Mouse (Mus musculus): ENCODE results near the gene Sardh. TPM values are rescaled to one million over a fixed set of nuclear protein-coding genes. Genes with fewer than 3 reads are reported as not detected.

Sardh gene
- total RNA-seq, 2 experiments from 2014 or later: 15.3 to 15.6 TPM

DNA sequence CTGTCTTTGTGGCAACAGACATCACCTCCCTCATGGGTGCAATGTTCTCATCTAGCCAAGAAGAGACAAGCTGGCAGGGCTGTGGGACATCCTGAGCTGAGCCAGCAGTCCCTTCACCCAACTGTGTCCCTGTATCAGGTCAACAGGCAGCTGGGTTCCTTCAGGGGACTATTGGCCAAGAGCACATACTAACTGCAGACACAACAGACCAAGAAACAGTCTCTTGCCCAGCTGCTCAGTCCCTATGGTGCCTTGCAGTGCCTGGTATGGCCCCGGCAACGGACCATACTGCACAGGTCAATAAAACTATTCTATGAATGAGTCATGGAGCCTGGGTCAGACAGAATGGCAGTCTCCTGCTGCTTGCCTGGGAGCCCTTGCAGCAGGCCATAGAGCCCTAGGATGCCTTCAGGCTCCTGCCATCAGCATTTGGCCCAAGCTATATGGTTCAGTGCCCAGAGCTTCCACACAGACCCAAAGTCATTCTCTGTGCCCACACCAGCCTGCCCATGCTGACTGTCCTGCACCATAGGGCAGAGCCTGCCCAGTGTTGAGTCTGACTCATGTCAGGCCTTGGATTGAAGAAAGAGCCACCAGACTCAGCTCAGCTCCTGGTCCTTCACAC is 18.5 kb downstream of the Sardh start:
- intact Hi-C loops (cut with DNase I): loop anchor here (5.0 to 10.0 kb wide), 2 partner anchors 52 to 295 kb away; partner anchors contain the start of genes Stkld1 and Surf4
- DNase-seq: no peak

DNA sequence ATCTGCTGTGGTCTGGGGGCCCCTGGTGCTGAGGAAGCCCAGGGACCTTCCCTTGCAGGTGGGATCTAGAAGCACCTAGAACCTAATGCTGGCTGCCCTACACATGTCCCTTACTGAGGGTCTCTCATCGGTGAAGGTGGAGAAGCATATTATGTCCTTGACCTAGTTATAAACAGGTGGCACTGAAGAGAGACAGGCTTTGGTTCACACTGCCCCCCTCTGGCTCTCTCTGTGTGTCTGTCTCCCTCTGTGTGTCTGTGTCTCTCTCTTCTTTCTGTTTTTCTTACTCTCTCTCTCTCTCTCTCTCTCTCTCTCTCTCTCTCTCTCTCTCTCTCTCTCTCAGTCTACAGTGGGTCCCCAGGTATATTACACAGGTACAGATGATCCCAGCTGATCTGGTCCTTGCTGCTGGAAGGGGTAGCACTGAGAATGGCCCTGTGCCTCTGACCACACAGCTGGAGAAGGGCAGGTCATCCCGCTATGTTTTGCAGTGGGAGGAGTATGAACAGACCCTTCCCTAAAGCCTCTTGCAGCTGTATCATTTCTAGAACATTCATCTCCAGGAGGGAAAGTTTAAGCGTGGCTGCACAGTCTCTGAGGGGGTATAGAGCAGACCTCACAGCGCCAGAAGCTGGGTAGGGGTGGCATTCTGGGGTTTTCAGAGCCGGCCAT is 19.2 kb downstream of the Sardh start:
- no peak for DNase-seq
- intact Hi-C loops (cut with DNase I): loop anchor here (5.0 kb wide), 1 partner anchor 52 kb away; no protein-coding TSS in a partner anchor

DNA sequence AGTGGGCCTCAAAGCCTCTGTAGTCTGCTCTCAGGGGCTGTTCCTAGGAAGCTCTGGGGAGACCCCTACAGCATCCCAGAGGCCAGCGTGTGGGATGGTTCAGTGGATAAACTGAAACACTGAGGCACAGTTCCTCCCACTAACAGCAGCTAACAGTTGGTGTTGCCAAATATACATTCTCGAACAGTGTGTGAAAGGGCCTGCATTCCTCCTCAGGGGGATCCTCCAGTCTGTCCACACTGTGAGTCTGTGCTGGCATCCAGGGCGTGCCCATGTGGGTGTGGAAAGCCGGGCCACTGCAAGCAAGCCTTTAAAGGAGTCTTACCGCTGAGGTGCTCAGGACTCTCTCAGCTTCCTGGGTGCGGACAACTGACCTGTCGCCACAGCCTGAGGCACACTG is 21.6 kb downstream of the Sardh start:
- no peak for DNase-seq
- intact Hi-C loops (cut with DNase I): loop anchor here (5.0 kb wide), 1 partner anchor 49 kb away; no protein-coding TSS in a partner anchor

DNA sequence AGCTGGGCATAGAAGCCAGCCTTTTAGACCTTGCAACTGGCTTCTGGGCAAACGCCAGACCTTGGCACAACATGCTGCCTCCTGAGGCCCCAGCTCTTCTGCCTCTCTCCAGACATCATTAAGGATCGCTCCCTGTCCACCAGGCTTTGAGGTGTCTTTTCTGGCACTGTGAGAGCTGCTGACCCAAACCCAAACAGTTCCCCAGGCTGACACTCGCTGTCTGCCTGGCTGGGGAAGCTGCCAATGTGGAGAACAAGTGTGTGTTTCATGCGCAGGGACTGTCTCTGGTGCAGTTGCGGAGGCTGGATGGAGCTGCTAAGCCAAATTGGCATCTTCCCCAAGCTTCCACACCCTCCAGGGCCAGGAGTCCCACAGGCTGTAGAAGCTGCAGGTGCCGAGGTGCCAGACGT is 25.1 kb downstream of the Sardh start:
- intact Hi-C loops (cut with DNase I): no loop called here
- no peak for DNase-seq

DNA sequence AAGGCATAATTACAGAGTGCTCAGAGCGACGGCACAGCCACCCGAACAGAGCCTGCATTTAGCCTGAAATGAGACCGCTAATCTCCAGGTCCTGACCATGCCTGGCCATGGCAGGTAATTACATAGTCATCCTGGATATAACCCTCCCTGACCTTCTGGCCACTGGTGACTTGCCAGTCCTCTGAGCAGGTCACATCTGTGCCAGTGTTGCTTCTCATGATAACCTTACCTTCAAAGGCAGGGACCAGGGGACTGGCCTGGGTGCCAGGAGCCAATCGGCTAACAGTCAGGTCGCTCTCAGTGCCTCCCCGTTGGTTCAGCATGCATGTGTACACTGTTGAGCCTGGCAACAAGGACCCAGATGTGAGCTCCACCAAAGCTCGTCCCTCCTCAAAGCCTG is 29.6 kb downstream of the Sardh start:
- intact Hi-C loops (cut with DNase I): no loop called here
- peak in 1 of 2 experiments; percentile 18 for DNase-seq

DNA sequence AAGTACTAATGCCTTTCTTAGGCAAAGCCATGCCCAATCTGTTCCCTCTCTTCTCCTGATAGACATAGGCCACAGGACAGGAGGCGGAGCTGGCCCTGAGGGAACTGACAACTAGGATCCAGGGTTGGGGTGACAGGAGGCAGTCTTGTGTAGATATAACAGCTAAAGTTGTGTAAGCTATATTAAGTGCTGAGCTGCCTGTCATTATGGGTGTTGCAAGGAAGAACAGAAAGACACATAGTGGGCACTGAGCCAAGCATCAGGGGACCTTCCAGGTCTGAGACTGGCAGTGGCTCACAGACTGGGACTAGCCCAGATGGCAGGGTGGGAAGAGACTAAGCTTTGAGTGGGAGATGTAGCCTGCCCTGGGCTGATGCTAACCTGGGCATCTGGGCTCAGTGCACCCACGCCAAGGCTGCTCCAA is 30.0 kb downstream of the Sardh start:
- intact Hi-C loops (cut with DNase I): no loop called here
- DNase-seq: peak in 1 of 2 experiments; percentile 48

DNA sequence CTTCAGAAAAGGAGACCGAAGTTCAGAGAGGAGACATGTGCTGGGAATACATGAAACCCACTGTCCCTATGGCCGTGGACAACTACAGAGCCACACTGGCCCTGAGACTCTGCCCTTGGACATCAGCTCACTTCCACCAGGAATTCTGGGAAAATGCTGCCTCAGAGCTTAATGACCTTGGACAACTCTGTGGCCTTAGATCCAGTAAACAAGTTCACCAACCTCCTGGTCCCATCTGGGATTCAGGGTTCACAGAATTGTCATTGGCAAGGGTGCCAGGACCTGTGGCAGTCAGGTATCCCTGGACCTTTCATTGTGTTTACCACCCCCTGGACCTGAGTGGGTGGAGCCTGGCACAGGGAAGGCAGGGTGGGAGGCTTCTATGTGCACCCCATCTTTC is 32.6 kb downstream of the Sardh start:
- intact Hi-C loops (cut with DNase I): no loop called here
- DNase-seq: no peak

DNA sequence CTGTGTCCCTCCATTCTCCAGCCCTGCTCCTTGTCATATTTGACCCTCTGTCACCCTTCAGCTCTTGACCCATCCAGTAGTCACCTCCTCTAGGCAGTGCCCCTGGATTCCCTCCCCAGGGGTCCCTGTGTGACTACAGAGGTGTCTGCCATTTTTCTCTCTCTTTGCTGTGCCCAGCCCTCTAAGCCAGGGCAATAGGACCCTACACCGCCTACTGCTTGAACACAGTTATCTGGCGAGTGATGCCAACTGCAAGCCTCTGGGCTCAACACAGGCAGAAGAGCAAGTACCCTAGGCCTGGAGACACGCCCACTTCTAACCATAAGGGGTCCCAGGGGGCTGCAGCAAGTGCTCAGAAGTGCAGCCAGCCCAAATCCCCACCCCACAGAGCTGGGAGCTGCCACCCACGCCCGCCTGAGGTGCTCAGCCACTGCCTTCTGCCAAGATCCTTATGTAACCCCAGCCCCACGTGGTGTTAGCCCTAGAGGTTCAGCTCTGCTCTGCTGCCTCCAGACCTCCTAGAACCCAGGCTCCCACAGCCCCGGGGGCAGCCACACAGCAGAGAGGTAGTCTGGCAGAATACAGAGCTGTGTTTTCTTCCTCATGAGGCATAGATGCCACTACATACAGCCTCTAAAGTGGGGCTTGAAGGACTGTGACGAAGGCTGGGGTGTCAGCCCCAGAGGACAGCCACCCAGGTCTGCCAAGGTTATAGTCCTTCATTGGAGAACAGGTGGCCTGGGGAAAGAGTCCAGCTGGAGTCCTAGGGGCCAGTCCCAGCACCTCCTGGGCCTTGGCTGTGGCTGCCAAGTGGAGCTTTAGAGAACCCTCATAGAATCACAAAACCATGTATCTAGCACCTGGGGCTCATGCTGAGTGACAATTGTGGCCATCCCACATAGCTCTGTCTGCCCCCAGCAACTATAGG is 35.9 kb downstream of the Sardh start:
- DNase-seq: peak; percentile 49 to 50
- intact Hi-C loops (cut with DNase I): no loop called here

DNA sequence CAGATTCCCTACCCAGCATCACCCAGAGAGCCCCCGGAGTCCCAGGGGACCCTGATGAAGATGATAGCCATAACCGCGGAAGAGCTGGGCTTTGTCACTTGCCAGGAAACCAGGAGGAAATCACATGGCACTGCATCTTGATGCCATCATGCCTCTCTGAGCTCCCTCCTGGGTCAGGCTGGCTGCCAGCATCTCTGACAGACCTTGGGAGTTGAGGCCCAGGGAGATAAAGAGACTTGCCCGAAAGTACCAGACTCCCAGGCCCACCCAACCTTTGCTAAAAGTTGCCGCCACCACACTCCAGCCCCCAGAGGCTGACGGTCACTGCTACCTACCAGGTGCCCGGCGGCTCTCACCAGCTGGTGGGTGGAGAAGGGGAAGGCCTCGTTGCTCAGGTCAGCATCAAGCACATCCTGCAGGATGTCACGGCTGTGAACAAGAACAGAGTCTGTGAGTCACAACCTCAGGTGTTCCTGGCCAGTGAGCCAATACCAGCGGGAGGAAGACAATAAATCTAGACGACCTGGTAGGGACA is 37.4 kb downstream of the Sardh start:
- DNase-seq: no peak
- intact Hi-C loops (cut with DNase I): no loop called here

DNA sequence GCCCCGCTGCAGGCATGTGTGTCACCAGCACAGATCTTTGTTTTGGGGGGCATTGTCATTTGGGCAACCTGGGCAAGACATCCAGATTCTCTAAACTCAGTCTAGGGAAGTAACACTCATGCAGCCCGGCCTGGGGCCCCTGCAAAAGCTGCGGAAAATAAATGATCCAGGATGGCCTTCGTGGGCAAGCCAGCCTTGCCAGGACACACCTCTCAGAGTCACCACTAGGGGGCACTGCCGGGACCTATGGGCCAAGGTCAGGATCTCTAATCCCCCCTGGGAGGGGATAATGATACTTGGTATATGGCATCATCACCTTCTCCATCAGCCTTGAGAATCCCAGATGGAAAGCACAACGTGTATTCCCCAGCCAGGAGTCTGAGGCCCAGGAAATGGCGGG is 37.9 kb downstream of the Sardh start:
- peak; percentile 72 to 81 for DNase-seq
- intact Hi-C loops (cut with DNase I): no loop called here

DNA sequence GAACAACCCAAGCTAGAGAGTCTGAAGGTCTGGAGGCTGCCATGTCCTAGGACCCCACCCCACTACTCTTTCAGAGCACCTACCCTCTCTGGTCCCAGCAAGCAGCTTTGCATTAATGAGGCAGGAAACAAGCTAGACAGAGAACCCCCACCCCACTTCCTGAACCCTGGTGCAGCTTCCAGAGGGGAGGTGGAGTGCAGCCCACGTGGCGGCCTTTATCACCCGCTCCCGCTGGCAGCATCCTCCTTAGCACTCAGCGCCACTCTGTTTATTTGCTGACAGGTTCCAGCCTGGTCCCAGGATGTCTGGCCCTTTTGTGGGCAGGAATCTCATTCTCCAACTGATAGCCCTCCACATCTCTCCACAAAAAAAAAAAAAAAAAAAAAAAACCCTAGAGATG is 38.3 kb downstream of the Sardh start:
- DNase-seq: peak; percentile 65 to 76
- intact Hi-C loops (cut with DNase I): no loop called here

DNA sequence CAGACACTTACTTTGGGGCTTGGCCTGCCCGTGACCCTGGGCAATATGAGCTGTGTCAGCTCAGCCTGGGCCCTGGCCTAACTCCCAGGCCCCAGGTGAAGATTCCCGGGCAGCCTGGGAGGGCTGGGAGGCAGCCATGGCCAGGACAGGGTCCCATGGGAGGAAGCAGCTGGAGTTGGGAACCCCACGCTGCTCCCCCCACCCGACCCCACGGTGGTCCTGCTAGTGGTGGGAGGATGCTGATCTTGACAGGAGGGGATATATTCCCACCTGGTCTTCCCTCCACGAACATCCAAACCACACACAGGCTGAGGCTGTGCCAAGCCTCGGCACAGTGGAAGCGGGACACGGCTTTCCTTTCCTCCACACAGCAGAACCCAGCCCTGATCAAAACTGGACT is 38.8 kb downstream of the Sardh start:
- intact Hi-C loops (cut with DNase I): no loop called here
- no peak for DNase-seq

DNA sequence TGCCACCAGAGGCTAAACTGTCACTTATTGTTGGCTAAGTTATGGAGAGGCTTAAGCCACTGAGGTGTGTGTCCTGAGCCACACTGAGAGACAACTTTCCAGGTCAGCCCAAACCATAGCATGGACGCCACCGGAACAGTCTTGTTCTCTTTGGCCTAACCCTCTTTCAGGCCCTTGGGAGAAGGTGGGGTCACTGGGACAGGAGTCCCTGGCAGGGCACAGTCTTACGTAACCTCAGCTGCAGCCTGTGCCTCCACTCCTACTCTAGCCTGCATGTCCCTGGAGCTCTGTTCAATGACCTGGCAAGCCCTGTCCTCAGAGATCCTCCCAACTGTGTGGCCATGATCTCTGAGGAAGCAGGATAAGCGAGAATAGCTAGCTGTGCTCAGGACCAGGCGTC is 41.0 kb downstream of the Sardh start:
- peak; percentile 73 for DNase-seq
- intact Hi-C loops (cut with DNase I): no loop called here

DNA sequence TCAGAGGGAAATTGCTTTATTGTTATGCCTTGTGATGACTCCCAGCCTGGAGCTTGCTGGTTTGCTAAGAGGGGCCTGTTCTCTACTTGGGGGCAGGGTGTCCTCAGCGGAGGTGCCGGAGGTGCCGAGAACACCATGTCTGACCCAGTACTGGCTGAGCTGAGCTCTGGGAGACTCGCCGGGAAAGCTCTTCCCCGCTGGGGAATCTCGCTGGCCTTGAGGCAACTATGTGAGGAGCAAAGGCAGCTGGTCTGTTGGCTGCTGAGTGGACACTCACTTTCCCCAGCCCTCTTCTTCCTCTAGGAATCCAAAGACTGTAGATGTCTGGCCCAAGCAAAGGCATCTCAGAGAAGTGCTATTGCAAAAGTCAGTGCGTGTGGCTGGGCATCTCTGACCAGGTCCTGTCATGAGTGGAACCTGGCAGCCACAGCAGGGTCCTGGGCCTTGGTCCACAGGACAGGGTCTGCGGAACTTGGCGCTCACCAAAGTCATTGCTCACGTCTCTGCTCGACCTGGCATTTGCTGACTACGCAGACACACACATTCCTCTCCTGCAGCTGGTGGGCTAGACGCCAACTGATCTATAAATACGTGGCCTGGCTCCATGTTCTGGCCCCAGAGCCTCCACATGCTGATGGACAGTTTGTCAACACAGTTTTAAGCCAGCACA is 41.9 kb downstream of the Sardh start:
- DNase-seq: peak; percentile 82 to 89
- intact Hi-C loops (cut with DNase I): no loop called here

DNA sequence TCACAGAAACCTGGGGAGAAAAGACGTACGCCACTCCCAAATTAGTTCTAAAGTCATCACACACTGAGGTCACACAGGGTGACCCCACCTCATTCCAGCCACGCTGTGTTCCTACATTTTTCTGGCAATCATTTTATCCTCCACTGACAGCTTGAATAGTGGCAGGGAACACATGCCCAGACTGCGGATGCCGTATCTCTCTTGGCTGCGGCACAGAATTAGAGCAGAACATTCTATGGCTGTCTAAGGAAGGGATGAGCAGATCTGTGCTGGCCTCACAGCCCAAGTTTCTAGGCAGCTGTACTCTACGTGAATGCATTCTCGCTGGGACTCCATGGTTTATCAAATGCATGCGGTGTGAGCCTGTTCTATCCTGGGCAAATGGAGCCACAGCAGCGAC is 42.5 kb downstream of the Sardh start:
- intact Hi-C loops (cut with DNase I): no loop called here
- peak; percentile 46 to 65 for DNase-seq

DNA sequence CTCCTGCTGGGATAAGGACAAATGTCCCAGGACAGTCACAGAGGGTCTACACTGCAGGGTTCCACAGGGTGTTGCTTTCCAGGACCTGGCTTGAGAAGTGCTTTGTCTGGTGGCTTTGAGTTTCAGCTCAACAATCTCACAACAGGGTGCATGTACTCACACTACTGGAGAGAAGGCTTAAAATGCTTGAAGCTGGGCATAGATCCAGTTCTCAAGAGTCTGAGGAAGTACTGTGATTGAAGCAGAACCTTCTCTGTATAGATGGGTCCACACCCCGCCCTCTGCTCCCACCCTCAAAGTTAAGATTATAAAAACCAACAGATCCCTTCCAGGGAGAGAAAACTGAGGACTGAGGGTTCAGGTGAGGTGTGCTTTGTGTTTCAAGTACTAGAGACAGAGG is 47.6 kb downstream of the Sardh start:
- no peak for DNase-seq
- intact Hi-C loops (cut with DNase I): no loop called here

DNA sequence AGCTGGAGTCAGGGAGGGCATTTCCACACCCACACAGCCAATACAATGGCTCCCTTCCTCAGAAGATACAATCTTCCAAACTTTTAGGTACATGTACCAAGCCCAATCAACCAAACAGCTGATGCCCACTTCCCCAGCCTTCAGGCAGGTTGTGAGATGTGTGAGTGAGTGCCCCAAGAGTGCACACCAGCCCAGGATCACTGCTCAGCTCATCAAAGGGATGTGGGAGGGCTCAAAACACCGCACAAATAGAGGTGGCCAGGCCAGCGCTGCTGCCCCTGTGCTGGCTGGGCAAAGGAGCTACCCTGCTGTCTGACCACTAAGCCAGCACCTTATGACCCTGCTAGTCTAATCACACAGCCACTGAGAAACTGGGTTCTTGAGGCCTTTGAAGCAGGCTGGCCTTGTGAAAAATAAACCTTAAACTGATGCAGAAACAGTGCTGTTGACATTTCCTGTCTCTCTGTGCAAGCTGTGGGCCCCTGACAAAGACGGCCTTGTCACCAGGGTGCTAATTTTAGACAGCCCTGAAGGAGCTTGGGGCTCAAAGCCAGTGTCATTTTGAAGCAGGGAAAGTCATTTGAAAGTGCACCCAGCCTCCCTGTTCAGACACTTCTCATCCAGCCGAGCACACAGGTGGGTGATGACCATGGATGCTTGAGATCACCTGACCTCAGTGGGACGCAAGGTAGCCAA is 49.4 kb downstream of the Sardh start:
- DNase-seq: peak in 1 of 2 experiments; percentile 52
- intact Hi-C loops (cut with DNase I): no loop called here

DNA sequence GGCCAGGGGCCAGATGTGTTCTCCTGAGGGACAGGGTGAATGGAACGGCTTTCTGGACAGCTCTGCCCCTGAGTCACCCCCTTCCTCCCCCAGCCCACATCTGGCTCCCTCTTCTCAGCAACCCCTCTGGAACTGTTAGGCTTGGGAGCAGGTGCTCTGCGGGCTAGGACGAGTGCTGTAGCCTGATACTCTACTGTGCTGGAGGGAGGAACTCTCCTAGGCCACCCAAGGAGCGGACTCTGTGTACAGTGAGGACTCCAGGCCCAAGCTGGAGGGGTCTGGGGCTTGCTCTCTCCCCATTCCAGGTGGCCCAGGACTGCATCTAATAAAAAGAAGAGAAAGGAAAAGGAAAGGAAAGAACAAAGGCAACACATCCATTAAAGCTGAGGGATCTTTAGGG is 58.1 kb downstream of the Sardh start:
- intact Hi-C loops (cut with DNase I): loop anchor here (5.0 kb wide), 1 partner anchor 63 kb away; no protein-coding TSS in a partner anchor
- DNase-seq: no peak

DNA sequence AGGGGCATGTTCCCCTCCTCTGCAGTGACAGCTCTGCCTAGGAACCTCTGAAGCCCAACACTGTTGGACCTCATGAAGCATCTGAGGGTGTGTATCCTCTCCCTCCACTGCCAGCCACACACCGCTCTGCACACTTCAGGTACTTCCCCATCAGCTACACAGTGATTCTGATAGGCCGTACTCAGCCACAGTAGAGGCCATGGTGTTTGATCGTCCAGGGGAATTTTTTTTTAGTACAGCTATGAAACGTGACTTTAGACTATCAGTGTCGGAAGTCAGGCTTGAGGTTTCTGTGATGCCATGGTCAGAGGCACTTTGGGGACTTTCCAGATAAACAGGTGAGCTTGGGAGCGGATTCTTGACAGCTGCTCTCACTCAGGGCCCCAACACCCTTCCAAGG is 60.6 kb downstream of the Sardh start:
- intact Hi-C loops (cut with DNase I): no loop called here
- no peak for DNase-seq

DNA sequence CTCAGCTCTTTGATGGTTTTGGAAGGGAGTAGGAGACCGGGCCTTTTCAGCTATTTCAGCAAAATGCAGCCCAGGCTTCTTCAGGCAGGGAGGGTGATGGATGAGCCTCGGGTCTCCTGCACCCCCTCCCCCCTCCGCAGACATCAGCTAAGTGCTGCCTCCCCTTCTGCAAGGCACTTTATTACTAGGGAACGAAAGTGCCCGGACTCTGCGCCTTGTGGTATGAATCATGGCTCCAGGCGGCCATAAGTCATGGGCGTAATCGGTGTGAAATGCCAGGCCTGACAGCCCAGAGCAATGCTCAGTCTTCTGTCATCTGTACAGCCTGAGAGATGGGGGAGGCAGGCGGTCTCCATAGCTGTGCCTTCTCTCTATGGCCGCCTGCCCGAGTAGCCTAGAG is 64.4 kb downstream of the Sardh start:
- intact Hi-C loops (cut with DNase I): no loop called here
- no peak for DNase-seq

All from heart, postnatal 14 days (tissue).